Mouse (Mus musculus): Measurements from ENCODE around the gene Lef1. TPM values are rescaled to one million over a fixed set of nuclear protein-coding genes. Genes with fewer than 3 reads are reported as not detected.
A peak's percentile ranks its signal among the peaks of the same experiment; 100 is the strongest.

The Lef1 gene
- polyA plus RNA-seq, 1 experiment from 2014 or later = 5.6 TPM

GRCm38 (mm10) chr3:131093736-131094135 is 16.5 kb upstream of the Lef1 start:
- Histone ChIP-seq H3K4me1 (ENCODE audit: control insufficient read depth in 2 of 2, insufficient read depth in 2 of 2, low read length in 2 of 2) (peaks cover 0 to 4% of the 10 kb centered on the region in 2 experiments; a peak in 2 of 4 replicates), H3K4me2 (ENCODE audit: low read length) (no peak overlapping the region), H3K9ac (ENCODE audit: low read length) (no peak overlapping the region), H3K4me3 (ENCODE audit: control insufficient read depth in 1 of 2, insufficient read depth in 1 of 2, low read depth in 1 of 2, low read length in 2 of 2) (no peak overlapping the region), H3K36me3 (ENCODE audit: control insufficient read depth, insufficient read depth, low read length) (no peaks in the 10 kb centered on the region), H3K27ac (replicated peaks in 1 of 2; ENCODE audit: control insufficient read depth in 1 of 2, insufficient read depth in 1 of 2, low read depth in 2 of 2, low read length in 2 of 2) (no peak overlapping the region), H3K9me3 (ENCODE audit: control insufficient read depth, low read length) (no peaks in the 10 kb centered on the region), H3K27me3 (ENCODE audit: control insufficient read depth, insufficient read depth, low read length) (no peaks in the 10 kb centered on the region)
- 80% methylated on average over 12 of the region's 12 CpGs for WGBS
- ATAC-seq (ENCODE audit: insufficient number of reproducible peaks, insufficient read depth, low FRiP score, low read depth) = no peak

- H3K27ac ChIP-seq (replicated peaks in 1 of 2; ENCODE audit: control insufficient read depth in 1 of 2, insufficient read depth in 1 of 2, low read depth in 2 of 2, low read length in 2 of 2) = no peak overlapping the region
- no peaks in the 10 kb centered on the region for H3K9me3 ChIP-seq (ENCODE audit: control insufficient read depth, low read length)
- H3K27me3 ChIP-seq (ENCODE audit: control insufficient read depth, insufficient read depth, low read length) = no peaks in the 10 kb centered on the region
- H3K4me1 ChIP-seq (ENCODE audit: control insufficient read depth in 2 of 2, insufficient read depth in 2 of 2, low read length in 2 of 2) = no peaks in the 10 kb centered on the region; a peak in 1 of 4 replicates
- H3K4me2 ChIP-seq (ENCODE audit: low read length) = no peak overlapping the region
- 75% methylated on average over 4 of the region's 4 CpGs for WGBS
- H3K9ac ChIP-seq (ENCODE audit: low read length) = no peak overlapping the region
- no peak overlapping the region for H3K4me3 ChIP-seq (ENCODE audit: control insufficient read depth in 1 of 2, insufficient read depth in 1 of 2, low read depth in 1 of 2, low read length in 2 of 2)
- H3K36me3 ChIP-seq (ENCODE audit: control insufficient read depth, insufficient read depth, low read length) = no peaks in the 10 kb centered on the region
- ATAC-seq (ENCODE audit: insufficient number of reproducible peaks, insufficient read depth, low FRiP score, low read depth) = no peak
Observed at GRCm38 (mm10) chr3:131096105-131096504, 14.2 kb upstream of the Lef1 start.

- Histone ChIP-seq H3K27ac (replicated peaks in 1 of 2; ENCODE audit: control insufficient read depth in 1 of 2, insufficient read depth in 1 of 2, low read depth in 2 of 2, low read length in 2 of 2) (no peak overlapping the region), H3K4me2 (ENCODE audit: low read length) (no peak overlapping the region), H3K9ac (ENCODE audit: low read length) (no peak overlapping the region), H3K9me3 (ENCODE audit: control insufficient read depth, low read length) (no peaks in the 10 kb centered on the region), H3K36me3 (ENCODE audit: control insufficient read depth, insufficient read depth, low read length) (no peaks in the 10 kb centered on the region), H3K27me3 (ENCODE audit: control insufficient read depth, insufficient read depth, low read length) (peaks cover 28% of the 10 kb centered on the region), H3K4me3 (ENCODE audit: control insufficient read depth in 1 of 2, insufficient read depth in 1 of 2, low read depth in 1 of 2, low read length in 2 of 2) (no peak overlapping the region), H3K4me1 (ENCODE audit: control insufficient read depth in 2 of 2, insufficient read depth in 2 of 2, low read length in 2 of 2) (peaks cover 8 to 11% of the 10 kb centered on the region in 2 experiments; a peak in 3 of 4 replicates)
- ATAC-seq (ENCODE audit: insufficient number of reproducible peaks, insufficient read depth, low FRiP score, low read depth) = no peak
- WGBS = 56% methylated on average over 13 of the region's 13 CpGs
Observed at GRCm38 (mm10) chr3:131102191-131102774, 8.0 kb upstream of the Lef1 start.

GRCm38 (mm10) chr3:131105362-131105761 is 4.9 kb upstream of the Lef1 start:
- 69% methylated on average over 8 of the region's 8 CpGs for WGBS
- no peak for ATAC-seq (ENCODE audit: insufficient number of reproducible peaks, insufficient read depth, low FRiP score, low read depth)
- Histone ChIP-seq H3K27ac (replicated peaks in 1 of 2; ENCODE audit: control insufficient read depth in 1 of 2, insufficient read depth in 1 of 2, low read depth in 2 of 2, low read length in 2 of 2) (no peak overlapping the region), H3K9me3 (ENCODE audit: control insufficient read depth, low read length) (no peaks in the 10 kb centered on the region), H3K9ac (ENCODE audit: low read length) (no peak overlapping the region), H3K4me1 (ENCODE audit: control insufficient read depth in 2 of 2, insufficient read depth in 2 of 2, low read length in 2 of 2) (peaks cover 14 to 16% of the 10 kb centered on the region in 2 experiments; a peak in 3 of 4 replicates), H3K4me3 (ENCODE audit: control insufficient read depth in 1 of 2, insufficient read depth in 1 of 2, low read depth in 1 of 2, low read length in 2 of 2) (no peak overlapping the region; a peak in 1 of 4 replicates), H3K27me3 (ENCODE audit: control insufficient read depth, insufficient read depth, low read length) (peaks cover 56% of the 10 kb centered on the region), H3K4me2 (ENCODE audit: low read length) (peak overlapping the region; percentile 68), H3K36me3 (ENCODE audit: control insufficient read depth, insufficient read depth, low read length) (no peaks in the 10 kb centered on the region)

GRCm38 (mm10) chr3:131105940-131106401 is 4.3 kb upstream of the Lef1 start:
- under 1% methylated on average over 36 of the region's 36 CpGs for WGBS
- H3K9me3 ChIP-seq (ENCODE audit: control insufficient read depth, low read length) = no peaks in the 10 kb centered on the region
- peaks cover 58% of the 10 kb centered on the region for H3K27me3 ChIP-seq (ENCODE audit: control insufficient read depth, insufficient read depth, low read length)
- no peaks in the 10 kb centered on the region for H3K36me3 ChIP-seq (ENCODE audit: control insufficient read depth, insufficient read depth, low read length)
- H3K4me2 ChIP-seq (ENCODE audit: low read length) = peak overlapping the region; percentile 68
- peak overlapping the region; percentile 60 for H3K9ac ChIP-seq (ENCODE audit: low read length)
- ATAC-seq (ENCODE audit: insufficient number of reproducible peaks, insufficient read depth, low FRiP score, low read depth) = no peak
- no peak overlapping the region for H3K27ac ChIP-seq (replicated peaks in 1 of 2; ENCODE audit: control insufficient read depth in 1 of 2, insufficient read depth in 1 of 2, low read depth in 2 of 2, low read length in 2 of 2)
- H3K4me3 ChIP-seq (ENCODE audit: control insufficient read depth in 1 of 2, insufficient read depth in 1 of 2, low read depth in 1 of 2, low read length in 2 of 2) = peak overlapping the region; percentile 35 to 41
- H3K4me1 ChIP-seq (ENCODE audit: control insufficient read depth in 2 of 2, insufficient read depth in 2 of 2, low read length in 2 of 2) = peaks cover 14 to 18% of the 10 kb centered on the region in 2 experiments; a peak in 3 of 4 replicates

- Histone ChIP-seq H3K36me3 (ENCODE audit: control insufficient read depth, insufficient read depth, low read length) (no peaks in the 10 kb centered on the region), H3K27me3 (ENCODE audit: control insufficient read depth, insufficient read depth, low read length) (peaks cover 59% of the 10 kb centered on the region), H3K4me1 (ENCODE audit: control insufficient read depth in 2 of 2, insufficient read depth in 2 of 2, low read length in 2 of 2) (peaks cover 14 to 25% of the 10 kb centered on the region in 2 experiments; a peak in 3 of 4 replicates), H3K9me3 (ENCODE audit: control insufficient read depth, low read length) (no peaks in the 10 kb centered on the region), H3K4me2 (ENCODE audit: low read length) (peak overlapping the region; percentile 68), H3K4me3 (ENCODE audit: control insufficient read depth in 1 of 2, insufficient read depth in 1 of 2, low read depth in 1 of 2, low read length in 2 of 2) (peak overlapping the region; percentile 35 to 41), H3K27ac (replicated peaks in 1 of 2; ENCODE audit: control insufficient read depth in 1 of 2, insufficient read depth in 1 of 2, low read depth in 2 of 2, low read length in 2 of 2) (0 out of 4 replicates have a peak overlapping the region, but pooled peaks of 1 of the 2 experiments have one; percentile 28), H3K9ac (ENCODE audit: low read length) (peak overlapping the region; percentile 60)
- under 1% methylated on average over 45 of the region's 45 CpGs for WGBS
- ATAC-seq (ENCODE audit: insufficient number of reproducible peaks, insufficient read depth, low FRiP score, low read depth) = no peak
Observed at GRCm38 (mm10) chr3:131106451-131107291, 3.6 kb upstream of the Lef1 start.

GRCm38 (mm10) chr3:131107301-131108093 is 2.8 kb upstream of the Lef1 start:
- no peak overlapping the region for H3K9ac ChIP-seq (ENCODE audit: low read length)
- H3K9me3 ChIP-seq (ENCODE audit: control insufficient read depth, low read length) = no peaks in the 10 kb centered on the region
- peaks cover 62% of the 10 kb centered on the region for H3K27me3 ChIP-seq (ENCODE audit: control insufficient read depth, insufficient read depth, low read length)
- H3K27ac ChIP-seq (replicated peaks in 1 of 2; ENCODE audit: control insufficient read depth in 1 of 2, insufficient read depth in 1 of 2, low read depth in 2 of 2, low read length in 2 of 2) = no peak overlapping the region
- peaks cover 12 to 28% of the 10 kb centered on the region in 2 experiments; a peak in 3 of 4 replicates for H3K4me1 ChIP-seq (ENCODE audit: control insufficient read depth in 2 of 2, insufficient read depth in 2 of 2, low read length in 2 of 2)
- ATAC-seq (ENCODE audit: insufficient number of reproducible peaks, insufficient read depth, low FRiP score, low read depth) = no peak
- H3K4me2 ChIP-seq (ENCODE audit: low read length) = peak overlapping the region; percentile 68
- peak overlapping the region; percentile 12 to 41 for H3K4me3 ChIP-seq (ENCODE audit: control insufficient read depth in 1 of 2, insufficient read depth in 1 of 2, low read depth in 1 of 2, low read length in 2 of 2)
- 2% methylated on average over 34 of the region's 34 CpGs for WGBS
- no peaks in the 10 kb centered on the region for H3K36me3 ChIP-seq (ENCODE audit: control insufficient read depth, insufficient read depth, low read length)
